Mouse (Mus musculus) erythroblast, embryonic 14.5 days (primary cell): Measurements from ENCODE around the gene H1foo.

ENCODE experiments used
- GATA1 ChIP-seq: IDR thresholded peaks from 2 replicates; pipeline ENCODE4 v1.6.1; 2012; ENCODE audit warnings: low read length, inconsistent platforms, mixed read lengths
- TAL1 ChIP-seq: IDR thresholded peaks from 3 replicates; pipeline ENCODE4 v1.6.1; 2012; ENCODE audit warnings: low read length, inconsistent platforms, mixed read lengths

DNA sequence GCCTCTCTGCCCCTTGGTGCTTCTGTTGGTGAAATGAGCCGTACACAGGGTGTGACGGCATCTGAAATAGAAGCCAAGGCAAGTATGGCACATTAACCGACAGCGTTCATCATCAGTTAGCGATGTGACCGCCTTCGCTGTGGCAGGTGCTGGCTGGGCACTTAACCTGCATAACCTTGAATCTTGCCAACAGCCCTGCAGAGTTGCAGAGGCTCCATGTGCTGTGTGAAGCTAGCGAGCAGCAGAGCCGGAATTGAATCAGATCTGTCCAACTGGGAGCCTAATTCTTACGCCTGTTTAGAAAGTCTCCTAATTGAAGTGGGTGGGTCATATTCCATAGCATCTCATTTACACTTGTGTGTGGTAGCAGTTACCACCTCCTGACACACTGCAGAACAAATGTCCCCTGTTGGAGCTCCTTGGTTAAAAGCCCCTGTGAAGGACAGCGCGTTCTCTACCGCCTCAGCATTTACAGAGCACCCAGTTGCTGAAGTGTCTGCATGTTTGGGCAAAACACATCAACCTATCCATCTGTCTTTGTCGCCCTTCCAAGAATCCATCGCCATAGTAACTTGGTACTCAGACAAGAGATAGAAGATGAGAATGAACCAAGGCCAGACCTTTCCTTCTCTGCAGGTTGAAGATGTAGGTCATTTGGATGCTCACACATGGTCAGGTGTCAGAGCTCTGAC is 30.1 kb upstream of the H1foo start:
- TF ChIP-seq GATA1 (no peak), TAL1 (no peak)
